24 mouse cellular contexts compared by ENCODE assay signal in the genomic region with DNA sequence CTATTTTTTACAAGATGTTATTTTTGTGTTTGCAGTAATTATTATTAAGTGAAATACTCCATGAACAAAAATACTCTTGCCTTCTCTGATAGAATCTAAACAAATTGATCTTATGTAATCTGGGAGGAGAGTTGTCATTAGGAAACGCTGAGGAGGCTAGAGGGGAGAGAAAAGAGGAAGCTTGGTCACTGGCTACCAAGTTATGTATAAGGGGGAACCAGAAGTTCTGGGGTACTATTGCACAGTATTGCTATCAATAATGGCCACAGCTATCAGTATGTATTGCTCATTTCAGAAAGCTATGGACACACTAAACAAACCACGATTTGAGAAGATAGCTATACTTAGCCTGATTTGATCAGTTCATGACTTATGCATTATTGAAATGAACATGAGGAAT. TPM values are rescaled to one million over a fixed set of nuclear protein-coding genes. Genes with fewer than 3 reads are reported as not detected.
A peak's percentile ranks its signal among the peaks of the same experiment; 100 is the strongest.
DNase-seq lines count a peak whose midpoint lies in the region; ATAC-seq lines count a peak whose summit lies in the region.
"Had no signal": no experiment of that assay in that cellular context is flagged by ENCODE, and none has a peak within 500 bp of the region (broad histone marks: within the 10 kb centered on the region; RNA-seq: fewer than 3 reads in every experiment).

No protein-coding gene starts in this region.

- peak; percentile 33 for DNase-seq in A20 (ENCODE audit: low read depth, low spot score)
- DNase-seq in cerebellum, adult 8-10 months = no peak
- DNase-seq in layer of hippocampus, postnatal 14 days (ENCODE audit: low spot score in 2 of 2) = no peak
- DNase-seq: adrenal gland, adult 8-10 months; adrenal gland, postnatal 36 days; cerebellum, adult 2 months; cerebellum, postnatal 14 days; gastrocnemius, postnatal 10 days; heart, adult 2 months had no signal

- ATAC-seq in common myeloid progenitor, adult 5-6 weeks (replicated peaks; ENCODE audit: low read depth, poor library complexity, severe bottlenecking) = peak; percentile 96
- peak; percentile 98 for ATAC-seq in megakaryocyte progenitor cell, adult 5-6 weeks (replicated peaks; ENCODE audit: poor library complexity)
- no peak for ATAC-seq in activated CD4-positive, CD25-positive, alpha-beta regulatory T cell, adult 4 months
- ATAC-seq: forebrain, embryonic 16.5 days had no signal

RNA-seq across cellular contexts. Expression of a gene that starts 36.3 kb away (rescaled TPM):
- not detected in 2 replicates for total RNA-seq in common myeloid progenitor, adult 5-6 weeks (2017)
- not detected in 2 replicates for total RNA-seq in megakaryocyte progenitor cell, adult 5-6 weeks (2015)
- total RNA-seq in megakaryocyte progenitor cell, adult 5-6 weeks (2017) = not detected in 2 replicates
- under 1 TPM in 1 of 2 experiments, not detected in 1; 0.63 TPM for polyA plus RNA-seq in activated CD4-positive, CD25-positive, alpha-beta regulatory T cell, adult 4 months (2017; shearing (Covaris generic))
- not detected for total RNA-seq in layer of hippocampus, postnatal 14 days (2021)
- total RNA-seq: adrenal gland, adult 8-10 months; adrenal gland, postnatal 36 days; gastrocnemius, postnatal 10 days; gastrocnemius, postnatal 4 days; heart, adult 2 months; heart, postnatal 25 days had no signal
- polyA plus RNA-seq: C2C12; cerebellum, adult 2 months; cortical plate, adult 2 months; embryonic facial prominence, embryonic 13.5 days; forebrain, embryonic 12.5 days; forebrain, embryonic 16.5 days; frontal cortex, adult 2 months; heart, adult 2 months; heart, embryonic 12.5 days; heart, embryonic 16.5 days; hindbrain, embryonic 11.5 days; hindbrain, embryonic 15.5 days had no signal
